Mouse (Mus musculus): Measurements from ENCODE around the gene H2-K1.

GRCm38 (mm10) chr17:34029150-34029889, 29.2 kb upstream of the H2-K1 start:
- TF ChIP-seq CTCF (IDR thresholded peaks at IDR 0.05; ENCODE audit: insufficient read depth, low read length) (no peak), POLR2A (IDR thresholded peaks at IDR 0.05; ENCODE audit: borderline replicate concordance, extremely low read depth, low read depth, low read length) (no peak)

Data from lung, adult 2 months (tissue).